Mouse (Mus musculus) B cell, adult 62 days (primary cell): Measurements from ENCODE around the gene Krtap26-1. TPM values are rescaled to one million over a fixed set of nuclear protein-coding genes. Genes with fewer than 3 reads are reported as not detected.

Experiments used
- total RNA-seq: library from RNA; stranded (reverse); gene quantifications from 4 replicates; pipeline ENCODE4 v1.2.4, GENCODE M21; 2023

Gene Krtap26-1
- total RNA-seq = not detected in 4 replicates

GRCm38 (mm10) chr16:88647358-88647846 lies at the start of gene Krtap26-1:
Gene Krtap26-1, minus strand, starts transcription at chr16:88647796.

GRCm38 (mm10) chr16:88671571-88671970 lies 24.0 kb upstream of the Krtap26-1 start, which contains the start of gene Krtap27-1:
Gene Krtap27-1, minus strand, starts transcription at chr16:88671671.

DNA sequence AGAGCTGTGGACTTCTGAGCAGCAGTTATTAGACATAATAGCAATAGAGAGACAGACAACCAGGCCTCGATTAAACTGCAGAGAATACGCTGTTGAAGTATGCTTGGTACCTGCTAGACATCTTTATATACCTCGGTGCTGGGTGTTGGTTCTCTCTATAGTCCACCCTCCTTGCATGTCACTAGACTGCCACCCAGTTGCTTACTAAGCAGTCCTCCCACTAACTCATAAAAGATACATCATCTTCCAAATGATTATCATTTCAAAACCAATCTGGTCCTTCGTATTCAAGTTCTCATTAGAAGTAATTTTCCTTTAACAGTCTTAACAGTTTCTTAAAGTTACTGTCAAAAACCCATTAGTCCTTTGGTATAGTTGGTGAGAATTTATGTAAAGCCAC lies 20.0 kb downstream of the Krtap26-1 start, which contains the start of gene 2310079G19Rik:
2310079G19Rik (minus strand) TSS at position 101 of the 400 bp plus-strand sequence.

GRCm38 (mm10) chr16:88611922-88612321 lies 35.7 kb downstream of the Krtap26-1 start, which contains the start of gene Krtap24-1:
Gene Krtap24-1, minus strand, starts transcription at chr16:88612279.

Other genes starting within 250 kb of the Krtap26-1 start
- not detected in 4 replicates for gene Cldn17, start 140.8 kb downstream of the Krtap26-1 start, total RNA-seq
- not detected in 4 replicates for gene Cldn8, start 84.6 kb downstream of the Krtap26-1 start, total RNA-seq
- not detected in 4 replicates for gene Krtap24-1, start 35.5 kb downstream of the Krtap26-1 start, total RNA-seq
- not detected in 4 replicates for gene 2310079G19Rik, start 20.1 kb downstream of the Krtap26-1 start, total RNA-seq
- gene Krtap27-1, start 23.9 kb upstream of the Krtap26-1 start, total RNA-seq = not detected in 4 replicates
- gene 2310061N02Rik, start 60.2 kb upstream of the Krtap26-1 start, total RNA-seq = not detected in 4 replicates
- gene Krtap13-1, start 81.1 kb upstream of the Krtap26-1 start, total RNA-seq = not detected in 4 replicates
- not detected in 4 replicates for gene Krtap13, start 103.8 kb upstream of the Krtap26-1 start, total RNA-seq
- not detected in 4 replicates for gene 2310034C09Rik, start 111.1 kb upstream of the Krtap26-1 start, total RNA-seq
- not detected in 4 replicates for gene 2310057N15Rik, start 126.4 kb upstream of the Krtap26-1 start, total RNA-seq
- not detected in 4 replicates for gene Gm5965, start 130.1 kb upstream of the Krtap26-1 start, total RNA-seq
- gene Gm20741, start 164.4 kb upstream of the Krtap26-1 start, total RNA-seq = not detected in 4 replicates
- gene Krtap15, start 172.4 kb upstream of the Krtap26-1 start, total RNA-seq = not detected in 4 replicates
- gene Krtap14, start 178.3 kb upstream of the Krtap26-1 start, total RNA-seq = not detected in 4 replicates
- gene Krtap19-1, start 221.6 kb upstream of the Krtap26-1 start, total RNA-seq = not detected in 4 replicates
- not detected in 4 replicates for gene Krtap19-2, start 226.5 kb upstream of the Krtap26-1 start, total RNA-seq
- not detected in 4 replicates for gene Krtap19-3, start 230.2 kb upstream of the Krtap26-1 start, total RNA-seq
- not detected in 4 replicates for gene Krtap19-4, start 237.3 kb upstream of the Krtap26-1 start, total RNA-seq
- gene Krtap19-5, start 248.7 kb upstream of the Krtap26-1 start, total RNA-seq = not detected in 4 replicates